Mouse (Mus musculus) cerebellum, adult 2 months (tissue): ENCODE measurements around the gene Ikzf2. TPM values are rescaled to one million over a fixed set of nuclear protein-coding genes. Genes with fewer than 3 reads are reported as not detected.

Experiments
- DNase-seq, 2 experiments: peaks; one replicate each; pipeline ENCODE4 v3.0.0; 2021
- H3K27ac ChIP-seq: fragments of 200-500 bp; 2 replicates; pipeline ENCODE4 v1.5.1; 2012; ENCODE audit warnings: low read length, control low read depth, inconsistent platforms; ENCODE audit not compliant: insufficient read depth
- H3K27me3 ChIP-seq: fragments of 200-500 bp; 2 replicates; pipeline ENCODE4 v1.6.1; 2012; ENCODE audit warnings: inconsistent platforms, mild to moderate bottlenecking, low read length, moderate library complexity; ENCODE audit not compliant: control insufficient read depth, insufficient read depth
- H3K4me1 ChIP-seq: fragments of 200-500 bp; 2 replicates; pipeline ENCODE4 v1.6.1; 2011; ENCODE audit warnings: low read length; ENCODE audit not compliant: control insufficient read depth, insufficient read depth
- H3K4me3 ChIP-seq: fragments of 200-500 bp; replicated peaks from 2 replicates; pipeline ENCODE3; 2011; ENCODE audit warnings: mild to moderate bottlenecking, low read depth, low read length, control low read depth; ENCODE audit not compliant: insufficient read depth
- CTCF ChIP-seq: fragments of 200-500 bp; IDR thresholded peaks from 2 replicates; pipeline ENCODE4 v1.5.1; 2011; ENCODE audit warnings: low read depth, mild to moderate bottlenecking, control low read depth, low read length, moderate library complexity, borderline replicate concordance; ENCODE audit not compliant: insufficient read depth
- POLR2A ChIP-seq: fragments of 200-500 bp; IDR thresholded peaks from 2 replicates; pipeline ENCODE4 v1.6.1; 2011; ENCODE audit warnings: low read length, control low read depth, borderline replicate concordance; ENCODE audit not compliant: insufficient read depth
- WGBS: fragments of 180-500 bp; shearing (Covaris S2); methylation state at CpG from one replicate; pipeline ENCODE4 v1.1.7; 2018; 5-methylcytosine and 5-hydroxymethylcytosine counted together
- polyA plus RNA-seq: library from polyadenylated mRNA; depleted of rRNA; stranded (reverse); fragments of >200 nt; gene quantifications from 2 replicates; pipeline ENCODE4 v1.2.3, GENCODE M21; 2012

Gene Ikzf2
- polyA plus RNA-seq, 1 experiment = 2.1 TPM

DNA sequence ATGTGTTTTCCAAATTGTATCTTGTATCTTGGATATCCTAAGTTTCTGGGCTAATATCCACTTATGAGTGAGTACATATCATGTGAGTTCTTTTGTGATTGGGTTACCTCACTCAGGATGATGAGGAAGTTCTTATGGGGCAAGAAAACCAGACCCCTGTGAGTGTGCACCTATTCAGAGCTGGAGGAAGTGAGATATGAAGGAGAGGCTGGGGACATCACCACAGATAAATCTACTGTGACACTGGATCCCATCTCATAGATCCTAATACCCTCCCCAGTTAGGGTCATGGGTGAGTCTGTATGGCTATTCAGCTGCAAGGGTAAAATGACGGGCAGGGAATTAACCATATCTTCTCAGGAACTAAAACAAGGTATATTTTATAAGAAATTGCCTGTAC is 80.2 kb downstream of the Ikzf2 start:
- Histone ChIP-seq H3K27ac (no peak overlapping the region), H3K4me3 (no peak overlapping the region), H3K4me1 (no peaks in the 10 kb centered on the region), H3K27me3 (no peaks in the 10 kb centered on the region)
- TF ChIP-seq POLR2A = no peak
- no peak for TF ChIP-seq CTCF
- WGBS = 86% methylated on average over 1 of the region's 1 CpGs
- DNase-seq = no peak

DNA sequence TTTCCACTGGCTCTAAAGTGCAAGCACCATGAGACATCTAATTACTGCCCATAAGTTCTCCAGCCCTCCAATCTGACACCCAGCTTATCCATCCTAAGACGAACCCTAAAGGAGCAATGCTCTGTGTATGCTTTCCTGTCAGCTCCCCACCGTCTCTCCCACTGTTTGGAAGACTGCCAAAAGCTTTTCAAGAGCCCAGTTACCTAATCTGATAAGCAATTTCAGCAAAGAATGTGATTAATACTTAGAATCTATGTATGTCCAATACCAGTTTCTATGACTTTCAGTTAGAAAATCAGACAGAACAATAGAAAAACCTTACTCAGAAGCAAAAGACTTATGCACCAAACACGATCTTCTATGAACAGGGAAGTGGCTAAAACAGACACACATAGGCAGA is 82.8 kb downstream of the Ikzf2 start:
- H3K27me3 ChIP-seq = no peaks in the 10 kb centered on the region
- 36% methylated on average over 3 of the region's 3 CpGs for WGBS
- H3K27ac ChIP-seq = no peak overlapping the region
- DNase-seq = no peak
- no peaks in the 10 kb centered on the region for H3K4me1 ChIP-seq
- no peak for TF ChIP-seq CTCF
- no peak overlapping the region for H3K4me3 ChIP-seq

DNA sequence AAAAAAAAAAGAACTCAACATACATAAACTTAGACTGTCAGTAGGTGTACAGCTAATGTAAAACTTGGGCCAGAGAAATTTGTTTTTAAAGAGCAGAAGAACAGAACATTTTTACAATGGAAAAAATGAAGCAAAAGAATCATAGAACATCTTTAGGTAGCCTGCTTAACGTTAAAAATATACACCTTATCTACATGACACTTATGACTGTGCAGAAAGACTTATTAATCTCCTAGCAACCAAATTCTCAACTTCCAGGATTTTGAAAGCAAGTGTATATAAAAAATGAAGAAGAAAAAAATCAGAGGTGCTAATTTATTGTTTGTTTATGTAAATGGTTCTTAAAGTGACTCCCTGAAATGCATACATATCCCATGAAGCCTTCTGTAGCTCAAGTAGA is 86.1 kb downstream of the Ikzf2 start:
- DNase-seq = no peak
- Histone ChIP-seq H3K27ac (no peak overlapping the region), H3K27me3 (no peaks in the 10 kb centered on the region), H3K4me1 (no peaks in the 10 kb centered on the region), H3K4me3 (no peak overlapping the region)
- 77% methylated on average over 1 of the region's 1 CpGs for WGBS
- no peak for TF ChIP-seq POLR2A
- TF ChIP-seq CTCF = no peak

DNA sequence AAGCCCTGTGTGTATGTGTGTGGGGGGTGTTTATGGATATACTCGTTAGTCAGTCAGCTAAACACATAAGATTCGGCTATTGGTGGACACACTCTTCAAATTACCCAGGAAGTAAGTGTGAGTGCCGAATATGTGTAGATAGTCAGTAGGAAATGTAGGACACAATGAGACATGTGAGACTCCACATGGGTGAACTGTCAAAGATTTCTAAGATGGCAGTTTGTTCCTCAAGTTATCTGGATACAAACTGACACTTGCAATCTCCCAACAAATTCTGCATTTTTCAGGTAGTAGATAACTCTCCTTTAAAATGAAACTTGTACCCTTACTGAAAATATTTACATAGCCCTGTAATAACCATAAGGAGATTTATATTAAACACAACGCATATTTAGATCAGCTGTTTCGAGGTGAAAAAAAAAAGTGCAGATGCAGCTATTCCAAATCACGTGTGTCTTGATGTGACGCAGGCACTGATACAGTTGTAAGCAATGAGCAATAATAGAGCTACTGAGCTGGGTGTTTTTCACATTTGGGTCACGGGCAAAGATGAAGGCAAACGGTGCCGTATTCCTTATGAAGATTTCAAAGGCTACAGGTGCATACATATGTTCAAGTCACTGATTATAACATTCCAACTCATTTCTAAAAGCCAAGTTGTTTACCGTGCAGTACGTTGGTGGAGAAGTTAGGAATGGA is 87.8 kb downstream of the Ikzf2 start:
- TF ChIP-seq CTCF (no peak), POLR2A (no peak)
- no peak for DNase-seq
- WGBS = 91% methylated on average over 12 of the region's 12 CpGs
- H3K27ac ChIP-seq = no peak overlapping the region
- H3K4me1 ChIP-seq = no peaks in the 10 kb centered on the region
- no peak overlapping the region for H3K4me3 ChIP-seq
- H3K27me3 ChIP-seq = no peaks in the 10 kb centered on the region

DNA sequence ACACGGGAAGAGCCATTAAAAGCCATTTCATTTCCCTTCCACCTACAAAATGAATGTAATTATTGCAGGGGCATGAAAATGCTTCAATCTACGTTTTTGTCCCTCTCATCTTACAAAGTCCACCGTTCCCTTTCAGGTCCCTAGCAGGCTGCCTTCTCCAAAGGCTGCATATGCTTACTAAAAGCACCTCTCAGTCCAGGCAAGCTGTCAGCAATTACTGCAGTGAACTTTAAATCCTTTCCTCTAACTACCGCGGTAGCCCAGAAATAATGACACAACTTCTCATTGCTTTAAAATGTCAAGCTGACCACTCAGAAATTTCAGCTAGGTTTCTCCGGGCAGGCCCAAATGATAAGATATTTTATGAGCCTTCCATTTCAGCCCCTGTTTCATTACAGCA is 95.2 kb downstream of the Ikzf2 start:
- no peaks in the 10 kb centered on the region for H3K27me3 ChIP-seq
- peaks cover 3% of the 10 kb centered on the region; the same call in 1 of the 2 replicates for H3K4me1 ChIP-seq
- peak in 1 of 2 experiments; percentile 13 for DNase-seq
- H3K4me3 ChIP-seq = peak overlapping the region; percentile 29
- 31% methylated on average over 6 of the region's 6 CpGs for WGBS
- TF ChIP-seq CTCF (no peak), POLR2A (no peak)
- no peak overlapping the region for H3K27ac ChIP-seq

DNA sequence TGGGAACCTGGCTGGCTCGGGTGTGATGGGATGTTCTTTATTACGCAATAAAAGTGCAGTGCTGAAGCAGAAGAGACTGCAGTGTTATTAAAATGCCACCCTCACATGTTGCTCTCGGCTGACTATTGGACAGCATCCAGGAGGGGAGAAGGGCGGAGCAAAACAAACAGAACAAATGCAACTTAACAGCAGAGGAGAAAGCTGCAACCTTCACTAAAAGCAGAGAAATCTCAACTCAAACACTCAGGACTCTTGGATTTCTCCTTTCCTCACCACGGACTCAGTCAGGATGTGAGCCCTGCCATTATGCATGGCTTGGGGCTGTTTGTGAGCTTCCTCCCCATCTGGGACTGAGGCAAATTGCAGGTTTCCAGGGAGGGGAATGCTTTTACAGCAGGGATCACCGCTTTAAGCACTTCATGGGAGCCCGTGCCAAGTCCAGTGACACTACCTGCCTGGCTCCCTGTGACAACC is 95.7 kb downstream of the Ikzf2 start:
- peak; percentile 41 to 43 for DNase-seq
- peak overlapping the region; percentile 56 for H3K4me3 ChIP-seq
- H3K27ac ChIP-seq = no peak overlapping the region
- no peaks in the 10 kb centered on the region for H3K27me3 ChIP-seq
- peaks cover 3% of the 10 kb centered on the region; the same call in 1 of the 2 replicates for H3K4me1 ChIP-seq
- TF ChIP-seq CTCF (no peak), POLR2A (no peak)
- 9% methylated on average over 7 of the region's 7 CpGs for WGBS

DNA sequence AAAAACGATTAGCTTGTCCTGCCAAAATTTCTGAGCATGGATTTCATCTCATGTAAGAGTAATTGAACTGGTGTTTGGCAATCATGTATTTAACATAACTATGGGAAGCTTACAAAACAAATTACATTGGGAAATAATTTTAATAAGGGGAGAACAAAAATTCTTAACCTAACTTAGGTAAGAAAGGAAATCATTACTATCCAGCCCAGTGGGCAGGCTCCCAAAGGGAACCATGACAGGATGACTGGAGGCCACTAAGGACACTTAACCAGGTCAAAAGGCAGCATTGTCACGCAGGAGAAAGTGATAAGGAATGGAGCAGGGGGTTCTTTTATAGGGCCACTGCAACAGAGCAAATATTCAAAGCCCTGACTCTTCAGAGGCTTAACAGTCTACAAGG is 101.5 kb downstream of the Ikzf2 start:
- no peak overlapping the region for H3K27ac ChIP-seq
- no peaks in the 10 kb centered on the region for H3K27me3 ChIP-seq
- WGBS = 87% methylated on average over 2 of the region's 2 CpGs
- H3K4me1 ChIP-seq = no peaks in the 10 kb centered on the region
- DNase-seq = no peak
- no peak overlapping the region for H3K4me3 ChIP-seq
- TF ChIP-seq POLR2A (no peak), CTCF (no peak)

DNA sequence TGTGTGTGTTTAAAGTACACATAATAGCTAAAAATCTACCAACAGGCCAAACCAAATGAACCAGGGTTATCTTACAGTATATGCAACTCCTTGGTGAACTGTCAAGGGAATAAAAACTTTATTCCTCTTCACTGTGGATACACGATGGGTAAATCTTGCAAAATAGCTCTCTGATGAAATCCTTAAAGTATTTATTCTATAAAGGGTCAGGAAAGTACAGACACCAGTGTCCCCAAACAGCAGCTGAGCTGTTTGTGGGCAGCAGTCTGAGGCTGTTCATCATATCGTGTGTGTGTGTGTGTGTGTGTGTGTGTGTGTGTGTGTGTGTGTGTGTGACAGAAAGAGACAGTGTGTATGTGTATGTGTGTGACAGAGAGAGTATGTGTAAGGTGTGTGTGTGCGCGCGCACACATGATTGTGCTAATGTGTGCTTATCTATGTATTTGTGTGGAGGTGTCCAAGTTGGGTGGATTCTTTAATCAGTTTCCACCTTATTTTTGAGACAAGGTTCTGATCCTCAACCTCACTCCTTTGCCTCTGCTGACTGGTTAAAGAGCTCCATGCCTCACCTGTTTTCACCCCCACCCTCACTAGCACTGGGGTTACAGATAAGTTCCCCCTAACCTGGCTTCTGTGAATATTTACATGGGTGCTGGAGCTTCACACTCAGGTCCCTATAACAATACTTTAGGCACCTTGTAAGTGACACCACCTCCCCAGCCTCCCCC is 102.9 kb downstream of the Ikzf2 start:
- no peak overlapping the region for H3K27ac ChIP-seq
- WGBS = 88% methylated on average over 5 of the region's 5 CpGs
- no peak overlapping the region for H3K4me3 ChIP-seq
- no peaks in the 10 kb centered on the region for H3K27me3 ChIP-seq
- no peak for TF ChIP-seq POLR2A
- TF ChIP-seq CTCF = no peak
- H3K4me1 ChIP-seq = no peaks in the 10 kb centered on the region
- no peak for DNase-seq
